ENCODE assay signal across 14 mouse cellular contexts in genomic region chr7:75872697-75873096, GRCm38 (mm10).
"Had no signal": no experiment of that assay in that cellular context is flagged by ENCODE, and none has a peak within 500 bp of the region (broad histone marks: within the 10 kb centered on the region; RNA-seq: fewer than 3 reads in every experiment).

No protein-coding gene starts in this region.

- H3K9ac ChIP-seq: intestine, embryonic 15.5 days; midbrain, embryonic 15.5 days had no signal

- H3K27me3 ChIP-seq: intestine, embryonic 15.5 days; midbrain, embryonic 15.5 days had no signal

- ATAC-seq: intestine, embryonic 15.5 days; lung, postnatal 0 days; midbrain, embryonic 15.5 days had no signal

- H3K36me3 ChIP-seq: midbrain, embryonic 15.5 days had no signal

- H3K4me2 ChIP-seq: intestine, embryonic 15.5 days; midbrain, embryonic 15.5 days had no signal

- H3K27ac ChIP-seq: intestine, embryonic 15.5 days; layer of hippocampus, adult 2 months; midbrain, embryonic 10.5 days; midbrain, embryonic 15.5 days had no signal

- H3K4me3 ChIP-seq: intestine, embryonic 15.5 days; layer of hippocampus, adult 2 months; midbrain, embryonic 10.5 days; midbrain, embryonic 15.5 days had no signal

- H3K9me3 ChIP-seq: intestine, embryonic 15.5 days; midbrain, embryonic 10.5 days; midbrain, embryonic 15.5 days had no signal

- DNase-seq: kidney, adult 18-20 months; kidney, postnatal 10 days; kidney, postnatal 4 days; lung, adult 2 months; lung, postnatal 36 days; right cerebral cortex, adult 18-20 months; right cerebral cortex, postnatal 25 days; thymus, adult 18-20 months; thymus, postnatal 14 days had no signal

- H3K4me1 ChIP-seq: intestine, embryonic 15.5 days; midbrain, embryonic 10.5 days; midbrain, embryonic 15.5 days had no signal
